Mouse (Mus musculus) forebrain, postnatal 0 days (tissue): ENCODE results near the gene Ndrg3. TPM values are rescaled to one million over a fixed set of nuclear protein-coding genes. Genes with fewer than 3 reads are reported as not detected.

Experiments
- ATAC-seq: fragments of 200-750 bp; cut with Nextera tagmentation; 2 replicates; pipeline ENCODE4 v1.8.0; 2017; ENCODE audit warnings: mild to moderate bottlenecking, moderate library complexity
- DNase-seq: peaks from one replicate; pipeline ENCODE4 v3.0.0-alpha.2; 2015
- H3K27ac ChIP-seq: fragments of 300-500 bp; sonication (generic); 2 replicates; pipeline ENCODE4 v1.5.1; 2014; ENCODE audit warnings: low read depth, mild to moderate bottlenecking, antibody characterized with exemption, low read length, moderate library complexity, mixed read lengths
- H3K27me3 ChIP-seq: fragments of 300-500 bp; sonication (generic); 2 replicates; pipeline ENCODE4 v1.6.1; 2014; ENCODE audit warnings: mild to moderate bottlenecking, low read length, mixed read lengths; ENCODE audit not compliant: insufficient read depth
- H3K36me3 ChIP-seq: fragments of 300-500 bp; sonication (generic); 2 replicates; pipeline ENCODE4 v1.6.1; 2014; ENCODE audit warnings: mild to moderate bottlenecking, moderate library complexity; ENCODE audit not compliant: insufficient read depth
- H3K4me1 ChIP-seq: fragments of 300-500 bp; sonication (generic); 2 replicates; pipeline ENCODE4 v1.6.1; 2014; ENCODE audit warnings: antibody characterized with exemption; ENCODE audit not compliant: insufficient read depth
- H3K4me2 ChIP-seq: fragments of 300-500 bp; sonication (generic); 2 replicates; pipeline ENCODE4 v1.6.1; 2014; ENCODE audit warnings: low read depth, mild to moderate bottlenecking, moderate library complexity
- H3K4me3 ChIP-seq: fragments of 300-500 bp; sonication (generic); 2 replicates; pipeline ENCODE4 v1.5.1; 2014; ENCODE audit warnings: low read depth, low read length, mixed read lengths
- H3K9ac ChIP-seq: fragments of 300-500 bp; sonication (generic); 2 replicates; pipeline ENCODE4 v1.6.1; 2014; ENCODE audit warnings: mild to moderate bottlenecking
- H3K9me3 ChIP-seq: fragments of 300-500 bp; sonication (generic); 2 replicates; pipeline ENCODE4 v1.6.1; 2016; ENCODE audit warnings: low read length
- CTCF ChIP-seq: sonication (generic); IDR thresholded peaks from 2 replicates; pipeline ENCODE4 v1.5.1; 2016; ENCODE audit warnings: antibody characterized with exemption, control low read depth, low read depth
- WGBS: fragments of 180-500 bp; shearing (Covaris S2); extraction: QIAGEN DNeasy Blood & Tissue Kit; methylation state at CpG from one replicate; pipeline ENCODE4 v1.1.7; 2014; 5-methylcytosine and 5-hydroxymethylcytosine counted together
- polyA plus RNA-seq: library from polyadenylated mRNA; unstranded; fragments of >200 nt; fragmentation: Nextera tagmentation; extraction: Ambion mirVana; gene quantifications from 2 replicates; pipeline ENCODE4 v1.2.1, GENCODE M21; 2015
- total RNA-seq: library from RNA; depleted of rRNA; stranded (reverse); fragments of >200 nt; gene quantifications from 2 replicates; pipeline ENCODE4 v1.2.3, GENCODE M21; 2014

Gene Ndrg3
- total and polyA plus RNA-seq, 2 experiments from 2014 or later = 147 to 161 TPM

GRCm38 (mm10) chr2:156901883-156902282 lies 90.0 kb downstream of the Ndrg3 start:
- WGBS = 72% methylated on average over 6 of the region's 6 CpGs
- H3K27ac ChIP-seq = no peak overlapping the region
- ATAC-seq = no peak

GRCm38 (mm10) chr2:156901344-156901743 lies 90.5 kb downstream of the Ndrg3 start:
- Histone ChIP-seq H3K36me3 (no peaks in the 10 kb centered on the region), H3K27ac (no peak overlapping the region), H3K4me3 (no peak overlapping the region), H3K4me1 (peaks cover 5% of the 10 kb centered on the region; the same call in 1 of the 2 replicates), H3K27me3 (no peaks in the 10 kb centered on the region), H3K9me3 (no peaks in the 10 kb centered on the region), H3K4me2 (no peak overlapping the region), H3K9ac (no peak overlapping the region)
- TF ChIP-seq CTCF = no peak
- 82% methylated on average over 2 of the region's 2 CpGs for WGBS
- ATAC-seq (no peak), DNase-seq (no peak)

More at GRCm38 (mm10) chr2:156901883-156902282, 90.0 kb downstream of the Ndrg3 start:
- H3K4me3 ChIP-seq = no peak overlapping the region
- no peak overlapping the region for H3K4me2 ChIP-seq
- no peaks in the 10 kb centered on the region for H3K27me3 ChIP-seq
- no peak for TF ChIP-seq CTCF
- no peak for DNase-seq
- H3K36me3 ChIP-seq = no peaks in the 10 kb centered on the region
- H3K4me1 ChIP-seq = peaks cover 5% of the 10 kb centered on the region; the same call in 1 of the 2 replicates
- no peak overlapping the region for H3K9ac ChIP-seq
- no peaks in the 10 kb centered on the region for H3K9me3 ChIP-seq

DNA sequence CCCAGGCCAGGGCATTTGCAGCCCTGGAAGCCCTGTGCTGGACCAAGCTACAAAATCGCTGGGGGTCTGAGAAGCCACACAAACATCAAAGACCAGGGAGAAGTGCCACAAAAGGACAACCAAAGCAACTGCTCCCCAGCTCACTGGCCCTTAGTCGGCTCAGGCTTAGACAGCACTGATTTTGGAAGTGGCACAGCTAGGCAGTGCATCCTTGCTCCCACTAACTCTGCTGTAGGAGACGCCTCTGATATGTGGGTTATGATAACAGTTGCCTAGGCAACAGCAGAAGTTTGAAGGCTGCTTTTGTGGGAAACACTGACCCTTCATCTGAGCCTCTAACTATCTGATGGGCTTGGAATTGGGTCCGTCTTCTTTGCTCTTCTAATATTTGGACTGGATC lies 92.7 kb downstream of the Ndrg3 start:
- H3K4me2 ChIP-seq = no peak overlapping the region
- H3K9me3 ChIP-seq = no peaks in the 10 kb centered on the region
- peak; percentile 45 for ATAC-seq
- WGBS = 68% methylated on average over 4 of the region's 4 CpGs
- no peak overlapping the region for H3K27ac ChIP-seq
- no peak overlapping the region for H3K9ac ChIP-seq
- H3K27me3 ChIP-seq = no peaks in the 10 kb centered on the region
- peaks cover 5% of the 10 kb centered on the region; the same call in 1 of the 2 replicates for H3K4me1 ChIP-seq
- DNase-seq = no peak
- no peak overlapping the region for H3K4me3 ChIP-seq
- no peaks in the 10 kb centered on the region for H3K36me3 ChIP-seq
- no peak for TF ChIP-seq CTCF

- no peak overlapping the region for H3K9ac ChIP-seq
- H3K27me3 ChIP-seq = no peaks in the 10 kb centered on the region
- peaks cover 5% of the 10 kb centered on the region; the same call in 1 of the 2 replicates for H3K4me1 ChIP-seq
- no peak overlapping the region for H3K4me3 ChIP-seq
- no peak overlapping the region for H3K4me2 ChIP-seq
- 77% methylated on average over 4 of the region's 4 CpGs for WGBS
- H3K9me3 ChIP-seq = no peaks in the 10 kb centered on the region
- ATAC-seq (no peak), DNase-seq (no peak)
- no peaks in the 10 kb centered on the region for H3K36me3 ChIP-seq
- TF ChIP-seq CTCF = no peak
- H3K27ac ChIP-seq = no peak overlapping the region
These were observed 93.5 kb downstream of the Ndrg3 start for GRCm38 (mm10) chr2:156898374-156898773.

GRCm38 (mm10) chr2:156897034-156897433 lies 94.8 kb downstream of the Ndrg3 start:
- ATAC-seq = no peak
- no peak for TF ChIP-seq CTCF
- DNase-seq = no peak
- peaks cover 5% of the 10 kb centered on the region; the same call in 1 of the 2 replicates for H3K4me1 ChIP-seq
- H3K9ac ChIP-seq = no peak overlapping the region
- H3K27me3 ChIP-seq = no peaks in the 10 kb centered on the region
- H3K36me3 ChIP-seq = no peaks in the 10 kb centered on the region
- H3K9me3 ChIP-seq = no peaks in the 10 kb centered on the region
- H3K27ac ChIP-seq = no peak overlapping the region
- WGBS = 79% methylated on average over 9 of the region's 9 CpGs
- H3K4me2 ChIP-seq = no peak overlapping the region
- no peak overlapping the region for H3K4me3 ChIP-seq

DNA sequence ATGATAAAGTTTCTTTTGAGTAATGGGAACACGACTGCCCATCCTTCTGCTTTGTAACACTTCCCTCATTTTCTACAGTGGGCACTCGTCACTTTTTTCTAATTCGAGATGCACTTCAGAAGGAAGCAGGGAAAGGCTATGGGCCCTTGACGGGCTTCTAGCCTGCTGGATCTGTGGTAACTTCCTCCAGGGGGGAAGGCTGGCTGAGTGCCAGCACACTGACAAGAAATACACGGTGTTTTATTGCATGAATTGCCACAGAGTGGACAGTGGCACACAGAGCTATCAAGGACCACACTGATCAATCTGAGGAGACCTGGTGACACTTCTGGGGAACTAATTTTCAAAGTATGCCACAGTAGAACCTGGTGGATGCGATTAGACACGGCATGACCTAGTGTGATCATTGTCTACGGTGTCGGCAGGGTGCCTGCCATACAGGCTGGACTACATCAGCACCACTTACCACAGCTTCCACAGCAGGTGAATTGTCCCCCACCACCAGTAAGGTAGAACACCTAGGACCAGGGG lies 95.4 kb downstream of the Ndrg3 start:
- Histone ChIP-seq H3K9ac (no peak overlapping the region), H3K4me3 (no peak overlapping the region), H3K9me3 (no peaks in the 10 kb centered on the region), H3K36me3 (no peaks in the 10 kb centered on the region), H3K4me2 (no peak overlapping the region), H3K27ac (no peak overlapping the region), H3K4me1 (peaks cover 5% of the 10 kb centered on the region; the same call in 1 of the 2 replicates), H3K27me3 (no peaks in the 10 kb centered on the region)
- ATAC-seq (no peak), DNase-seq (no peak)
- WGBS = 65% methylated on average over 9 of the region's 9 CpGs
- TF ChIP-seq CTCF = no peak

GRCm38 (mm10) chr2:156894496-156895265 lies 97.2 kb downstream of the Ndrg3 start:
- Histone ChIP-seq H3K9ac (no peak overlapping the region), H3K4me2 (no peak overlapping the region), H3K9me3 (no peaks in the 10 kb centered on the region), H3K4me3 (no peak overlapping the region), H3K36me3 (no peaks in the 10 kb centered on the region), H3K27me3 (no peaks in the 10 kb centered on the region), H3K27ac (no peak overlapping the region), H3K4me1 (peaks cover 5% of the 10 kb centered on the region; the same call in 1 of the 2 replicates)
- WGBS = 80% methylated on average over 15 of the region's 15 CpGs
- no peak for DNase-seq
- no peak for TF ChIP-seq CTCF
- no peak for ATAC-seq
